Mouse (Mus musculus) heart, embryonic 16.5 days (tissue): ENCODE measurements around the gene Gm4969. TPM values are rescaled to one million over a fixed set of nuclear protein-coding genes. Genes with fewer than 3 reads are reported as not detected.

Experiments
- ATAC-seq: fragments of 200-750 bp; cut with Nextera tagmentation; replicated peaks from 2 replicates; pipeline ENCODE4 v1.8.0; 2017; ENCODE audit warnings: moderate number of reproducible peaks; ENCODE audit not compliant: insufficient read depth, low FRiP score; ENCODE audit errors: extremely low read depth
- H3K27ac ChIP-seq: fragments of 300-500 bp; sonication (generic); 2 replicates; pipeline ENCODE4 v1.5.1; 2014; ENCODE audit warnings: mild to moderate bottlenecking, low read length, control low read depth, moderate library complexity
- H3K27me3 ChIP-seq: fragments of 300-500 bp; sonication (generic); 2 replicates; pipeline ENCODE4 v1.6.1; 2014; ENCODE audit warnings: low read length, mixed read lengths; ENCODE audit not compliant: control insufficient read depth, insufficient read depth
- H3K36me3 ChIP-seq: fragments of 300-500 bp; sonication (generic); 2 replicates; pipeline ENCODE4 v1.6.1; 2014; ENCODE audit not compliant: control insufficient read depth, insufficient read depth
- H3K4me1 ChIP-seq: fragments of 300-500 bp; sonication (generic); 2 replicates; pipeline ENCODE4 v1.6.1; 2014; ENCODE audit warnings: low read length, mixed read lengths; ENCODE audit not compliant: control insufficient read depth, insufficient read depth
- H3K4me2 ChIP-seq: fragments of 300-500 bp; sonication (generic); 2 replicates; pipeline ENCODE4 v1.6.1; 2014; ENCODE audit warnings: low read depth, mild to moderate bottlenecking, control low read depth, low read length
- H3K4me3 ChIP-seq: fragments of 300-500 bp; sonication (generic); 2 replicates; pipeline ENCODE4 v1.5.1; 2014; ENCODE audit warnings: mild to moderate bottlenecking, control low read depth, low read length
- H3K9ac ChIP-seq: fragments of 300-500 bp; sonication (generic); 2 replicates; pipeline ENCODE4 v1.6.1; 2014; ENCODE audit warnings: low read length, control low read depth
- H3K9me3 ChIP-seq: fragments of 300-500 bp; sonication (generic); replicated peaks from 2 replicates; pipeline ENCODE4 v1.6.1; 2016; ENCODE audit warnings: low read length; ENCODE audit not compliant: control insufficient read depth
- WGBS: fragments of 180-500 bp; shearing (Covaris S2); extraction: QIAGEN DNeasy Blood & Tissue Kit; methylation state at CpG from one replicate; pipeline ENCODE4 v1.1.7; 2014; 5-methylcytosine and 5-hydroxymethylcytosine counted together
- polyA plus RNA-seq: library from polyadenylated mRNA; unstranded; fragments of >200 nt; fragmentation: Nextera tagmentation; extraction: Ambion mirVana; gene quantifications from 2 replicates; pipeline ENCODE4 v1.2.1, GENCODE M21; 2015

Gm4969 gene
- polyA plus RNA-seq, 1 experiment from 2014 or later = 0.38 TPM

- Histone ChIP-seq H3K4me2 (peak overlapping the region; percentile 90), H3K27me3 (no peaks in the 10 kb centered on the region), H3K27ac (peak overlapping the region; percentile 70), H3K9ac (peak overlapping the region; percentile 63), H3K36me3 (peaks cover 11% of the 10 kb centered on the region; the same call in 1 of the 2 replicates), H3K9me3 (no peaks in the 10 kb centered on the region), H3K4me3 (peak overlapping the region; percentile 79), H3K4me1 (peaks cover 13% of the 10 kb centered on the region)
- ATAC-seq = no peak
- 9% methylated on average over 20 of the region's 20 CpGs for WGBS
These were observed 30.2 kb upstream of the Gm4969 start for GRCm38 (mm10) chr7:19148180-19148874.

GRCm38 (mm10) chr7:19147497-19148045 lies 29.4 kb upstream of the Gm4969 start:
- peaks cover 13% of the 10 kb centered on the region for H3K4me1 ChIP-seq

GRCm38 (mm10) chr7:19146793-19147192 lies 28.6 kb upstream of the Gm4969 start:
- H3K36me3 ChIP-seq = no peaks in the 10 kb centered on the region
- H3K4me1 ChIP-seq = peaks cover 13% of the 10 kb centered on the region
- no peak for ATAC-seq
- no peaks in the 10 kb centered on the region for H3K27me3 ChIP-seq
- H3K9ac ChIP-seq = no peak overlapping the region
- H3K27ac ChIP-seq = no peak overlapping the region
- H3K9me3 ChIP-seq = no peaks in the 10 kb centered on the region
- WGBS = 87% methylated on average over 10 of the region's 10 CpGs
- no peak overlapping the region for H3K4me2 ChIP-seq
- H3K4me3 ChIP-seq = no peak overlapping the region

More at GRCm38 (mm10) chr7:19147497-19148045, 29.4 kb upstream of the Gm4969 start:
- Histone ChIP-seq H3K36me3 (peaks cover 4% of the 10 kb centered on the region; the same call in 1 of the 2 replicates), H3K4me2 (no peak overlapping the region), H3K9ac (no peak overlapping the region), H3K27me3 (no peaks in the 10 kb centered on the region), H3K27ac (no peak overlapping the region), H3K4me3 (no peak overlapping the region), H3K9me3 (no peaks in the 10 kb centered on the region)
- WGBS = 43% methylated on average over 6 of the region's 6 CpGs
- ATAC-seq = no peak

GRCm38 (mm10) chr7:19137380-19137779 lies 19.2 kb upstream of the Gm4969 start:
- Histone ChIP-seq H3K4me3 (no peak overlapping the region), H3K36me3 (peaks cover 47% of the 10 kb centered on the region), H3K27ac (no peak overlapping the region), H3K4me2 (no peak overlapping the region), H3K4me1 (no peaks in the 10 kb centered on the region), H3K9ac (no peak overlapping the region), H3K27me3 (no peaks in the 10 kb centered on the region), H3K9me3 (no peaks in the 10 kb centered on the region)
- WGBS = 42% methylated on average over 5 of the region's 5 CpGs
- ATAC-seq = no peak

- WGBS = 88% methylated on average over 38 of the region's 38 CpGs
- H3K27me3 ChIP-seq = no peaks in the 10 kb centered on the region
- no peak overlapping the region for H3K4me2 ChIP-seq
- H3K36me3 ChIP-seq = peaks cover 47% of the 10 kb centered on the region
- no peak overlapping the region for H3K27ac ChIP-seq
- H3K9ac ChIP-seq = no peak overlapping the region
- H3K4me3 ChIP-seq = no peak overlapping the region
- peaks cover 4% of the 10 kb centered on the region; the same call in 1 of the 2 replicates for H3K4me1 ChIP-seq
- no peak for ATAC-seq
- H3K9me3 ChIP-seq = no peaks in the 10 kb centered on the region
These were observed 18.6 kb upstream of the Gm4969 start for GRCm38 (mm10) chr7:19136673-19137334.

- no peak overlapping the region for H3K9ac ChIP-seq
- 87% methylated on average over 13 of the region's 13 CpGs for WGBS
- no peak overlapping the region for H3K4me2 ChIP-seq
- no peak for ATAC-seq
- H3K9me3 ChIP-seq = no peaks in the 10 kb centered on the region
- no peaks in the 10 kb centered on the region for H3K27me3 ChIP-seq
- H3K36me3 ChIP-seq = peaks cover 46% of the 10 kb centered on the region
- H3K4me3 ChIP-seq = no peak overlapping the region
- no peak overlapping the region for H3K27ac ChIP-seq
- peaks cover 4% of the 10 kb centered on the region; the same call in 1 of the 2 replicates for H3K4me1 ChIP-seq
These were observed 18.0 kb upstream of the Gm4969 start for GRCm38 (mm10) chr7:19136168-19136567.

- peak; percentile 100 for ATAC-seq
- peak overlapping the region; percentile 79 for H3K4me2 ChIP-seq
- peaks cover 9% of the 10 kb centered on the region for H3K4me1 ChIP-seq
- H3K27ac ChIP-seq = peak overlapping the region; percentile 91
- peak overlapping the region; percentile 70 for H3K9ac ChIP-seq
- under 1% methylated on average over 39 of the region's 39 CpGs for WGBS
- peaks cover 15% of the 10 kb centered on the region for H3K36me3 ChIP-seq
- no peaks in the 10 kb centered on the region for H3K27me3 ChIP-seq
- no peaks in the 10 kb centered on the region for H3K9me3 ChIP-seq
- H3K4me3 ChIP-seq = peak overlapping the region; percentile 63
These were observed 13.2 kb upstream of the Gm4969 start for GRCm38 (mm10) chr7:19131324-19131848.

GRCm38 (mm10) chr7:19130657-19131056 lies 12.5 kb upstream of the Gm4969 start:
- no peak for ATAC-seq
- H3K9ac ChIP-seq = peak overlapping the region; percentile 70
- no peaks in the 10 kb centered on the region for H3K9me3 ChIP-seq
- peaks cover 9% of the 10 kb centered on the region for H3K4me1 ChIP-seq
- H3K4me3 ChIP-seq = peak overlapping the region; percentile 63
- H3K4me2 ChIP-seq = peak overlapping the region; percentile 79
- 26% methylated on average over 4 of the region's 4 CpGs for WGBS
- H3K27ac ChIP-seq = peak overlapping the region; percentile 91
- peaks cover 7% of the 10 kb centered on the region for H3K36me3 ChIP-seq
- no peaks in the 10 kb centered on the region for H3K27me3 ChIP-seq

- Histone ChIP-seq H3K4me2 (no peak overlapping the region), H3K36me3 (no peaks in the 10 kb centered on the region; the same call in 1 of the 2 replicates), H3K27me3 (no peaks in the 10 kb centered on the region), H3K27ac (no peak overlapping the region), H3K9me3 (no peaks in the 10 kb centered on the region), H3K9ac (no peak overlapping the region), H3K4me3 (no peak overlapping the region), H3K4me1 (peaks cover 9% of the 10 kb centered on the region)
- WGBS = 88% methylated on average over 5 of the region's 5 CpGs
- ATAC-seq = no peak
These were observed 11.2 kb upstream of the Gm4969 start for GRCm38 (mm10) chr7:19129396-19129795.
